Mouse (Mus musculus): Measurements from ENCODE around the gene Bicdl2. TPM values are rescaled to one million over a fixed set of nuclear protein-coding genes. Genes with fewer than 3 reads are reported as not detected.

Gene Bicdl2
- polyA plus RNA-seq, 1 experiment from 2014 or later, result 6.5 TPM

DNA sequence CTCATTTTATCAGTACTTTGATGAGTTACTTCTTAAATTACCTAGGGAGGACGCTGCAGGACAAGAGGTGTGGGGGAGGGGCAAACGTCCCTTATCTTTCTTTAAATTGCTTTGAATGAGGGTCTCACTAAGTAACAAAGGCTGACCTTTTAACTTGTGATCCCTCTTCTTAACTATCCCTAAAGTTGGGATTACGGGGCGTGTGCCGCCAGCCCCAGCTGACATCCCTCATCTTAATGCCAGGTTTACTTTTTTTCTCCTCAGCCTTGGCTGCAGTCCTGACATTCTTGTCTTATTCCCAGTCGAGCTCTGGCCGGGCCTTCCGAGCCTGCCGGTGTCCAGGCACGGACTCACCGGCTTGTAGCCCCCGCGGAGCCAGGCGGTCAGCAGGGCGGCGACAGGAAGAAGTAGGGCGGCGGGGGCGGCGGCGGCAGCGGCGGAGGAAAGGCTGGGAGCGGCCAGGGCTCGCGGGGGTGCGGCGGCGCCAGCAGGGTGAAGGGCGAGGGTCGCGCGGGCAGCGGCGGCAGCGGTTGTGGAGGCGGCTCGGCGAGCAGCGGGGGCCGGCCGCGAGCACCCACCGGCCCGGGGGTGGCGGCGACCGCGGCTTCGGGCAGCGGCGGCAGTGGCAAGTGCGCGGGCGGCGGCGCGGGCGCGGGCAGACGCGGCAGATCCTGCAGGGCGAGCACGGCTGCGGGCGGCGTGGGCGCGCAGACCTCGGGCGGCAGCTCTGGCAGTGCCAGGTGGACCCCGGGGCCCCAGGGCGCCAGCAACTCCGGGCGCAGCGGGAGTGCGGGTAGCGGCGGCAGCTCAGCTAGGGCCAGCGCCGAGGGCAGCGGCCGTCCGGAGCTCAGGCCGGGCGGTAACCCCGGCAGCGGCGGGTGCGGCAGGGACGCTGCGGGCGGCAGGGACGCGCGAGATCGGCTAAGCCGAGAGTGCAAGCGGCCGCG, 39.1 kb downstream of the Bicdl2 start:
- Histone ChIP-seq H3K4me2 (ENCODE audit: low read depth, low read length) (peak overlapping the region; percentile 100), H3K36me3 (ENCODE audit: control insufficient read depth, insufficient read depth, low read length) (no peaks in the 10 kb centered on the region), H3K4me1 (ENCODE audit: control insufficient read depth, insufficient read depth, low read length) (peaks cover 9% of the 10 kb centered on the region; the same call in 1 of the 2 replicates), H3K27ac (ENCODE audit: low read length) (no peak overlapping the region), H3K9me3 (ENCODE audit: control insufficient read depth, low read length) (no peaks in the 10 kb centered on the region), H3K9ac (ENCODE audit: low read depth, low read length) (peak overlapping the region; percentile 70), H3K27me3 (replicated peaks; ENCODE audit: control insufficient read depth, insufficient read depth, low read length) (peaks cover 9% of the 10 kb centered on the region; the same call in 1 of the 2 replicates), H3K4me3 (ENCODE audit: low read length) (peak overlapping the region; percentile 77)
- WGBS, result under 1% methylated on average over 84 of the region's 101 CpGs
- peak; percentile 59 for ATAC-seq

GRCm38 (mm10) chr17:23700079-23700478, 39.8 kb downstream of the Bicdl2 start:
- Histone ChIP-seq H3K9me3 (ENCODE audit: control insufficient read depth, low read length) (no peaks in the 10 kb centered on the region), H3K27ac (ENCODE audit: low read length) (no peak overlapping the region), H3K9ac (ENCODE audit: low read depth, low read length) (peak overlapping the region; percentile 70), H3K27me3 (replicated peaks; ENCODE audit: control insufficient read depth, insufficient read depth, low read length) (peaks cover 9% of the 10 kb centered on the region; the same call in 1 of the 2 replicates), H3K4me2 (ENCODE audit: low read depth, low read length) (peak overlapping the region; percentile 100), H3K4me3 (ENCODE audit: low read length) (peak overlapping the region; percentile 77), H3K36me3 (ENCODE audit: control insufficient read depth, insufficient read depth, low read length) (no peaks in the 10 kb centered on the region), H3K4me1 (ENCODE audit: control insufficient read depth, insufficient read depth, low read length) (peaks cover 9% of the 10 kb centered on the region; the same call in 1 of the 2 replicates)
- under 1% methylated on average over 28 of the region's 28 CpGs for WGBS
- peak; percentile 98 for ATAC-seq

DNA sequence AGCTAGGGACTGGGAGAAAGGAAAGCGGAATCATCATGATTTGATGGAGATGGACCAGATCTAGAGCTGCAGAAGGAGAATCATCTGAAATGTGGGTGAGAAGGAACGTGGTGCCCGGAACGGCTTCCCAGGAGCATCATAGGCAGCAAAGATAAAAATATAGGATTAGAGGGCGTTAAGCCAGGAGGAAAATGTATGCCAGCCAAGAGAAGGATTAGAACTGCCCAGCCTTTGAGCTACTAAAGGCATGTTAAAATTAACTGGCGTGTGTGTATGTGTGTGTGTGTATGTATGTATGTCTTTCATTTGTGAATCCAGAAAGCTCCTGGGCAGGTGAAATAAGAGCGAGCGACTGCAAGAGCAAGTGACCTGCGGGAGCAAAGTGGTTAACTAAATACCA, 43.0 kb downstream of the Bicdl2 start:
- Histone ChIP-seq H3K27ac (ENCODE audit: low read length) (no peak overlapping the region), H3K4me1 (ENCODE audit: control insufficient read depth, insufficient read depth, low read length) (peaks cover 6% of the 10 kb centered on the region; the same call in 1 of the 2 replicates)
- WGBS, result 87% methylated on average over 9 of the region's 9 CpGs

GRCm38 (mm10) chr17:23704741-23705140, 44.4 kb downstream of the Bicdl2 start:
- Histone ChIP-seq H3K27me3 (replicated peaks; ENCODE audit: control insufficient read depth, insufficient read depth, low read length) (peaks cover 7% of the 10 kb centered on the region; the same call in 1 of the 2 replicates), H3K4me1 (ENCODE audit: control insufficient read depth, insufficient read depth, low read length) (no peaks in the 10 kb centered on the region), H3K4me2 (ENCODE audit: low read depth, low read length) (no peak overlapping the region), H3K4me3 (ENCODE audit: low read length) (no peak overlapping the region), H3K9me3 (ENCODE audit: control insufficient read depth, low read length) (no peaks in the 10 kb centered on the region), H3K9ac (ENCODE audit: low read depth, low read length) (no peak overlapping the region), H3K27ac (ENCODE audit: low read length) (no peak overlapping the region), H3K36me3 (ENCODE audit: control insufficient read depth, insufficient read depth, low read length) (no peaks in the 10 kb centered on the region)
- WGBS, result 50% methylated on average over 7 of the region's 7 CpGs
- no peak for ATAC-seq

More for the DNA sequence above, 43.0 kb downstream of the Bicdl2 start:
- Histone ChIP-seq H3K4me3 (ENCODE audit: low read length) (no peak overlapping the region), H3K27me3 (replicated peaks; ENCODE audit: control insufficient read depth, insufficient read depth, low read length) (peaks cover 7% of the 10 kb centered on the region; the same call in 1 of the 2 replicates), H3K9ac (ENCODE audit: low read depth, low read length) (no peak overlapping the region), H3K9me3 (ENCODE audit: control insufficient read depth, low read length) (no peaks in the 10 kb centered on the region), H3K4me2 (ENCODE audit: low read depth, low read length) (no peak overlapping the region), H3K36me3 (ENCODE audit: control insufficient read depth, insufficient read depth, low read length) (no peaks in the 10 kb centered on the region)
- no peak for ATAC-seq

DNA sequence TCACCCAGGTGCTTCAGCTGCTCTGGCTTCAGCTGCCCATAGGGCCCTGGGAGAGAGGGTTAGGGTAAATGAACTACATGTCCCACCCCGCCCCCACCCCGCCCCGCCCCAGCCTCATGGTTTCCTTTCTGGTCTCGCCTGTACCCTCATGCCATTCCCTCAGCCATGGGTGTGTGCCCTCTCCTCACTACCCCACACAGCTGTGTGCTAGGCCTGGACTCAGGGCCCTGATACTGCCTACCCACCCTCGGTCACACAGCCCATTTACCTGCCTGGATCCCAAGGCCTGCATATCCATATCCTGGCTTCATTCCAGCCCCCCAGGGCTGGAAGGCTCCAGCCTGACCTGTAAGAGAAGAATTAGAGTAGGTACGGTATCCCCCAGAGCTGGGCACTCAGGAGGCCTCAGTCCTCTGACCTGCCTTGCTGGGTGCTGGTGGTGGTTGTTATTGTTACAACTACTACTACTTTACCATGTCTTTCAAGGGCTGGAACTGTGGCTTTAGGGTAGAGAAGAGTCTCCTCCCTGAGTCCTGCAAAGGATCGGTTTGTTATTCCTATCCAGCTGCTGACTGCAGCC, 45.3 kb downstream of the Bicdl2 start:
- H3K36me3 ChIP-seq (ENCODE audit: control insufficient read depth, insufficient read depth, low read length), result no peaks in the 10 kb centered on the region
- H3K27me3 ChIP-seq (replicated peaks; ENCODE audit: control insufficient read depth, insufficient read depth, low read length), result 0 out of 2 replicates have a peak, but pooled peaks cover 7% of the 10 kb centered on the region
- H3K27ac ChIP-seq (ENCODE audit: low read length), result no peak overlapping the region
- H3K4me3 ChIP-seq (ENCODE audit: low read length), result no peak overlapping the region
- no peak overlapping the region for H3K9ac ChIP-seq (ENCODE audit: low read depth, low read length)
- no peak overlapping the region for H3K4me2 ChIP-seq (ENCODE audit: low read depth, low read length)
- ATAC-seq, result no peak
- H3K9me3 ChIP-seq (ENCODE audit: control insufficient read depth, low read length), result no peaks in the 10 kb centered on the region
- WGBS, result 74% methylated on average over 7 of the region's 7 CpGs
- H3K4me1 ChIP-seq (ENCODE audit: control insufficient read depth, insufficient read depth, low read length), result no peaks in the 10 kb centered on the region

- ATAC-seq, result peak; percentile 62
- H3K9ac ChIP-seq (ENCODE audit: low read depth, low read length), result no peak overlapping the region
- H3K27me3 ChIP-seq (replicated peaks; ENCODE audit: control insufficient read depth, insufficient read depth, low read length), result 0 out of 2 replicates have a peak, but pooled peaks cover 3% of the 10 kb centered on the region
- H3K4me1 ChIP-seq (ENCODE audit: control insufficient read depth, insufficient read depth, low read length), result no peaks in the 10 kb centered on the region
- H3K9me3 ChIP-seq (ENCODE audit: control insufficient read depth, low read length), result no peaks in the 10 kb centered on the region
- no peaks in the 10 kb centered on the region for H3K36me3 ChIP-seq (ENCODE audit: control insufficient read depth, insufficient read depth, low read length)
- WGBS, result 3% methylated on average over 3 of the region's 3 CpGs
- H3K27ac ChIP-seq (ENCODE audit: low read length), result no peak overlapping the region
- no peak overlapping the region for H3K4me3 ChIP-seq (ENCODE audit: low read length)
- H3K4me2 ChIP-seq (ENCODE audit: low read depth, low read length), result no peak overlapping the region
Observed at GRCm38 (mm10) chr17:23706212-23706611, 45.9 kb downstream of the Bicdl2 start.

DNA sequence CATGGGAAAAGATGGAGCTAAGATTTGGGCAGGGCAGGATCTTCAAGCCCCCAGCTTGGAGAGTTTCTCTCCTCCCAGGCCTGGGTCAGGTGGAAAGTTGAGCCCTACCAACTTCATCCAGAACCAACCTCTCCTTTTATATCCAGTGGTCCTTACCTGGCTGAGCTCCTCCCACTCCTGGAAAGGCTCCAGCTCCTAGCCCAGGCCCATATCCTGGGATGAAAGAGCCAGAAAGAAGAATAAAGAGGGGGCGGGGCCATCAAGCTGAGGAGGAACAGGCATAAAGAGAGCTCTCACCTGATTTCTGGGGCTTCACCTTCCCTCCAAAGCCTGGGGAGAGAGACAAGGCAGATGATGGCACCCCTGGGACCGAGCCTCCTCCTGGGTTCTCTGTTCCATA, 56.7 kb downstream of the Bicdl2 start:
- no peaks in the 10 kb centered on the region for H3K9me3 ChIP-seq (ENCODE audit: control insufficient read depth, low read length)
- no peaks in the 10 kb centered on the region for H3K27me3 ChIP-seq (replicated peaks; ENCODE audit: control insufficient read depth, insufficient read depth, low read length)
- no peak overlapping the region for H3K4me3 ChIP-seq (ENCODE audit: low read length)
- no peak overlapping the region for H3K27ac ChIP-seq (ENCODE audit: low read length)
- 60% methylated on average over 2 of the region's 2 CpGs for WGBS
- H3K9ac ChIP-seq (ENCODE audit: low read depth, low read length), result no peak overlapping the region
- no peak for ATAC-seq
- H3K36me3 ChIP-seq (ENCODE audit: control insufficient read depth, insufficient read depth, low read length), result no peaks in the 10 kb centered on the region
- no peak overlapping the region for H3K4me2 ChIP-seq (ENCODE audit: low read depth, low read length)
- H3K4me1 ChIP-seq (ENCODE audit: control insufficient read depth, insufficient read depth, low read length), result peaks cover 11% of the 10 kb centered on the region

Other genes with a start within 250 kb of the Bicdl2 start
- gene Vmn2r117, start 180.8 kb upstream of the Bicdl2 start, polyA plus RNA-seq (2015; fragmentation: Nextera tagmentation; extraction: Ambion mirVana), result not detected in 2 replicates
- gene Zfp213, start 96.3 kb upstream of the Bicdl2 start, polyA plus RNA-seq (2015; fragmentation: Nextera tagmentation; extraction: Ambion mirVana), result 16.0 and 16.8 TPM in 2 replicates
- 8.6 and 8.8 TPM in 2 replicates for gene Zfp13, start 61.0 kb upstream of the Bicdl2 start, polyA plus RNA-seq (2015; fragmentation: Nextera tagmentation; extraction: Ambion mirVana)
- gene Zscan10, start 59.6 kb upstream of the Bicdl2 start, polyA plus RNA-seq (2015; fragmentation: Nextera tagmentation; extraction: Ambion mirVana), result 0.09 TPM in 1 of 2 replicates, not detected in the other
- 0.64 and 0.70 TPM in 2 replicates for gene Mmp25, start 15.2 kb upstream of the Bicdl2 start, polyA plus RNA-seq (2015; fragmentation: Nextera tagmentation; extraction: Ambion mirVana)
- 81.0 and 87.3 TPM in 2 replicates for gene Hcfc1r1, start 13.1 kb downstream of the Bicdl2 start, polyA plus RNA-seq (2015; fragmentation: Nextera tagmentation; extraction: Ambion mirVana)
- 42.4 and 46.1 TPM in 2 replicates for gene Thoc6, start 13.4 kb downstream of the Bicdl2 start, polyA plus RNA-seq (2015; fragmentation: Nextera tagmentation; extraction: Ambion mirVana)
- gene Tnfrsf12a, start 17.0 kb downstream of the Bicdl2 start, polyA plus RNA-seq (2015; fragmentation: Nextera tagmentation; extraction: Ambion mirVana), result 19.3 and 22.8 TPM in 2 replicates
- gene Cldn6, start 18.7 kb downstream of the Bicdl2 start, polyA plus RNA-seq (2015; fragmentation: Nextera tagmentation; extraction: Ambion mirVana), result 18.9 and 23.3 TPM in 2 replicates
- gene Cldn9, start 23.5 kb downstream of the Bicdl2 start, polyA plus RNA-seq (2015; fragmentation: Nextera tagmentation; extraction: Ambion mirVana), result 1.8 and 1.9 TPM in 2 replicates
- gene 1520401A03Rik, start 62.3 kb downstream of the Bicdl2 start, polyA plus RNA-seq (2015; fragmentation: Nextera tagmentation; extraction: Ambion mirVana), result not detected in 2 replicates
- gene Pkmyt1, start 65.8 kb downstream of the Bicdl2 start, polyA plus RNA-seq (2015; fragmentation: Nextera tagmentation; extraction: Ambion mirVana), result 36.9 and 44.6 TPM in 2 replicates
- 23.5 and 25.3 TPM in 2 replicates for gene Paqr4, start 80.4 kb downstream of the Bicdl2 start, polyA plus RNA-seq (2015; fragmentation: Nextera tagmentation; extraction: Ambion mirVana)
- 0.44 and 0.51 TPM in 2 replicates for gene Kremen2, start 85.3 kb downstream of the Bicdl2 start, polyA plus RNA-seq (2015; fragmentation: Nextera tagmentation; extraction: Ambion mirVana)
- gene Flywch1, start 111.1 kb downstream of the Bicdl2 start, polyA plus RNA-seq (2015; fragmentation: Nextera tagmentation; extraction: Ambion mirVana), result 44.5 and 44.9 TPM in 2 replicates
- 9.8 and 14.9 TPM in 2 replicates for gene Flywch2, start 125.6 kb downstream of the Bicdl2 start, polyA plus RNA-seq (2015; fragmentation: Nextera tagmentation; extraction: Ambion mirVana)
- 319 and 373 TPM in 2 replicates for gene Srrm2, start 130.0 kb downstream of the Bicdl2 start, polyA plus RNA-seq (2015; fragmentation: Nextera tagmentation; extraction: Ambion mirVana)
- gene Elob, start 168.6 kb downstream of the Bicdl2 start, polyA plus RNA-seq (2015; fragmentation: Nextera tagmentation; extraction: Ambion mirVana), result 836 and 930 TPM in 2 replicates
- 0.17 TPM in 1 of 2 replicates, not detected in the other for gene Prss33, start 175.6 kb downstream of the Bicdl2 start, polyA plus RNA-seq (2015; fragmentation: Nextera tagmentation; extraction: Ambion mirVana)
- gene Prss32, start 183.3 kb downstream of the Bicdl2 start, polyA plus RNA-seq (2015; fragmentation: Nextera tagmentation; extraction: Ambion mirVana), result 11.8 and 14.5 TPM in 2 replicates
- 2.7 and 3.4 TPM in 2 replicates for gene Prss41, start 183.7 kb downstream of the Bicdl2 start, polyA plus RNA-seq (2015; fragmentation: Nextera tagmentation; extraction: Ambion mirVana)
- gene Prss21, start 207.6 kb downstream of the Bicdl2 start, polyA plus RNA-seq (2015; fragmentation: Nextera tagmentation; extraction: Ambion mirVana), result not detected in 2 replicates
- gene Dcpp1, start 220.4 kb downstream of the Bicdl2 start, polyA plus RNA-seq (2015; fragmentation: Nextera tagmentation; extraction: Ambion mirVana), result not detected in 2 replicates
- gene Dcpp2, start 220.4 kb downstream of the Bicdl2 start, polyA plus RNA-seq (2015; fragmentation: Nextera tagmentation; extraction: Ambion mirVana), result not detected in 2 replicates

Data from intestine, embryonic 16.5 days (tissue).